Mouse (Mus musculus): Measurements from ENCODE around the gene Vamp5. TPM values are rescaled to one million over a fixed set of nuclear protein-coding genes. Genes with fewer than 3 reads are reported as not detected.

The Vamp5 gene
- polyA plus RNA-seq, 1 experiment = 12.2 TPM

DNA sequence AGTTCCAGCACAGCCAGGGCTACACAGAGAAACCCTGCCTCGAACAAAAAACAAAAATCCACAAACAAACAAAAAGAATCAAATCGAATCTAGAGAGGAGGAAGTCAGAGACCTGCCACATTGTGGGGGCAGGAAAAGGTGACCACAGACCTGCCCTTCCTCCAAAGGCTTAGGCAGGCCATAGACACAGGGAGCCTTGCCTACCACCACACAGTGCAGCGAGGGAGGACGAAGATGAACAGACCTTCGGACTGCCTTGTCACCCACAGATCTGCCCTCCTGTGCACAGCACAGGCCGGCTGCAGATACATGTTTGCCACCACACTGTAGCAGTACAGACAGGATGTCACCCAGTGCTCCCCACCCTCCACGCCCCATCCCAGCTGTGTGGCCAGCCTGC is 30.2 kb upstream of the Vamp5 start:
- DNase-seq (ENCODE audit: low read depth) = no peak
- TF ChIP-seq CTCF (IDR thresholded peaks at IDR 0.05; ENCODE audit: borderline replicate concordance, extremely low read depth, insufficient read depth, insufficient read length) (no peak), POLR2A (IDR thresholded peaks at IDR 0.05; ENCODE audit: borderline replicate concordance, extremely low read depth, insufficient read depth, insufficient read length, poor library complexity, severe bottlenecking) (no peak)

DNA sequence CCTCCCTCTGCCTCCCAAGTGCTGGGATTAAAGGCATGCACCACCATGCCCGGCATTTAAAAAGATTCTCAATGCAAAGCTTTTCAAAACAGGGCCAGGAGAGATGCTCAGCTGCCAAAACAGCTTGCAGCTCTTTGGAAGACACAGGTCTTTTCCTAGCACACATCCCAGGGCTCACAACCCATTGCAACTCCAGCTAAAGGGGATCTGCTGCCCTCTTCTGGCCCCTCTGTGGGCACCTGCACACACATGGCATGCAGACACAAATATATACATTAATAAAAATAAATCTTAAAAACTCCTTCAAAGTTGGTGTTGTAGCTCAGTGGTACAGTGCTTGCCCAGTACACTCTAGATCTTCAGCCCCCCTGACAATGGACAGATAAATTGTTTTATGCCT is 29.7 kb upstream of the Vamp5 start:
- TF ChIP-seq POLR2A (IDR thresholded peaks at IDR 0.05; ENCODE audit: borderline replicate concordance, extremely low read depth, insufficient read depth, insufficient read length, poor library complexity, severe bottlenecking) (no peak), CTCF (IDR thresholded peaks at IDR 0.05; ENCODE audit: borderline replicate concordance, extremely low read depth, insufficient read depth, insufficient read length) (no peak)

DNA sequence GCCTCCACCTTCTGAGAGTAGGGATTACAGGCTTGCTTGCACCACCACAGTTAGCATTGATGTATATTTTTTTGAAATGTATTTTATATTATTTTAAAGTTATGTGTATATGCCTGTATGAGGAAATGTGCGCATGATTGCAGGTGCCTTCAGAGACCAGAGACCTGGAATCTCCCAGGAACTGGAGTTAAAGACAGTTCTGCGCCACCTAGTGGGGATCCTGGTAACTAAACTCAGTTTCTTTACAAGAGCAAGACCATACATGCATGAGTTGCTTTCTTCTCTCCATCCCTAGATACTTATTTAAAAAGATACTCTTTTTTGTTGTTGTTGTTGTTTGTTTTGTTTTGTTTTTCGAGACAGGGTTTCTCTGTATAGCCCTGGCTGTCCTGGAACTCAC is 29.3 kb upstream of the Vamp5 start:
- peak; percentile 77; the same call in 1 of the 2 replicates for TF ChIP-seq CTCF (IDR thresholded peaks at IDR 0.05; ENCODE audit: borderline replicate concordance, extremely low read depth, insufficient read depth, insufficient read length)
- TF ChIP-seq POLR2A (IDR thresholded peaks at IDR 0.05; ENCODE audit: borderline replicate concordance, extremely low read depth, insufficient read depth, insufficient read length, poor library complexity, severe bottlenecking) = no peak
- DNase-seq (ENCODE audit: low read depth) = peak; percentile 86

More for the DNA sequence above, 29.7 kb upstream of the Vamp5 start:
- no peak for DNase-seq (ENCODE audit: low read depth)

DNA sequence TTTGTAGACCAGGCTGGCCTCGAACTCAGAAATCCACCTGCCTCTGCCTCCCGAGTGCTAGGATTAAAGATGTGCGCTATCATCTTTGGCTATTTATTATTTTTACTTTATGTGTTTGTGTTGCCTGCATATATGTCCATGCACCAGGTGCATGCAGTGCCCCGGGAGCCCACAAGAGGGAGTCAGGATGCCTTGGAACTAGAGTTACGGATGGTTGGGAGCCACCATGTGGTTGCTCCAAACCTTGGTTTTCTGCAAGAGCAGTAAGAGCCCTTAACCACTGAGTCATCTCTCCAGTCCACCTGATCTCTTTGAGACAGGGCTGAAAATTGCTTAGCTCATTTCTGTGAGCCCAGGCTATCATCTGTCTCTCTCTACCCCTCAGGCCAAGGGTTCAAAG is 26.9 kb upstream of the Vamp5 start:
- peak; percentile 91 for DNase-seq (ENCODE audit: low read depth)
- TF ChIP-seq CTCF (IDR thresholded peaks at IDR 0.05; ENCODE audit: borderline replicate concordance, extremely low read depth, insufficient read depth, insufficient read length) = peak; percentile 93
- TF ChIP-seq POLR2A (IDR thresholded peaks at IDR 0.05; ENCODE audit: borderline replicate concordance, extremely low read depth, insufficient read depth, insufficient read length, poor library complexity, severe bottlenecking) = no peak

DNA sequence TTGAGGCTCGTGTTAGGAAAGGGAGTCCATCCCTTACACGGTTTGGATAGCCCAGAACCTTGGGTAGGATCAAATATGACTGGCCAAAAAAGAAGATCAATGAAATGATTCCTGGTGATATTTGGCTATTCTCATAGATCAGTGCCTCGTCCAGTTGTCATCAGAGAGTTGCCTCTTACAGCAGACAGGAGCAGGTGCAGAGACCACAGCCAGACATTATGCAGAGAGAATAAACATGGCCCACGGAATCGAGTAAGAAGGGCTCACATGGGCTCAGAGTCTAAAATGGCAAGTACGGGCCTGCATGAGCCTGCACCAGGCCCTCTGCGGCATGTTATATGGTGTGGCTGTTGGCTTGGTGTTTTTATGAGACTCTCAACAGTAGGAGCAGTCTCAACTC is 25.1 kb upstream of the Vamp5 start:
- TF ChIP-seq POLR2A (IDR thresholded peaks at IDR 0.05; ENCODE audit: borderline replicate concordance, extremely low read depth, insufficient read depth, insufficient read length, poor library complexity, severe bottlenecking) (no peak), CTCF (IDR thresholded peaks at IDR 0.05; ENCODE audit: borderline replicate concordance, extremely low read depth, insufficient read depth, insufficient read length) (no peak)
- DNase-seq (ENCODE audit: low read depth) = no peak

DNA sequence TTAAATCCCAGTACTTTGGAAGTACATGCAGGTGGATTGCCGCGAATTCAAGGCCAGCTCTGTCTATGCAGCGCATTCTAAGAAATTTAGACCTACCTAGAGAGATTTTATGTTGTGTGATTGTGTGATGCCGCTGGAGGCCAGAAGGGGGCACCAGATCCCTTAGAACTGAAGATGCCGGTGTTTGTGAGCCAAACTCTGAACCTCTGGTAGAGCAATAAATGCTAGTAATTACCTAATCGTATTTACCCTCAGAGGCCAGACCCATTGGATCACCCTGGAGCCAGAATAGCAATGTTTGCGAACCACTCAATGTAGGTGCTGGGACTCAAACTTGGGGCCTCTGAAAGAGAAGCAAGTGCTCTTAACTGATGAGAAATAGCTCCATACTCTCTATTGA is 21.6 kb upstream of the Vamp5 start:
- no peak for TF ChIP-seq POLR2A (IDR thresholded peaks at IDR 0.05; ENCODE audit: borderline replicate concordance, extremely low read depth, insufficient read depth, insufficient read length, poor library complexity, severe bottlenecking)
- TF ChIP-seq CTCF (IDR thresholded peaks at IDR 0.05; ENCODE audit: borderline replicate concordance, extremely low read depth, insufficient read depth, insufficient read length) = peak; percentile 79; the same call in 1 of the 2 replicates
- DNase-seq (ENCODE audit: low read depth) = peak; percentile 80

DNA sequence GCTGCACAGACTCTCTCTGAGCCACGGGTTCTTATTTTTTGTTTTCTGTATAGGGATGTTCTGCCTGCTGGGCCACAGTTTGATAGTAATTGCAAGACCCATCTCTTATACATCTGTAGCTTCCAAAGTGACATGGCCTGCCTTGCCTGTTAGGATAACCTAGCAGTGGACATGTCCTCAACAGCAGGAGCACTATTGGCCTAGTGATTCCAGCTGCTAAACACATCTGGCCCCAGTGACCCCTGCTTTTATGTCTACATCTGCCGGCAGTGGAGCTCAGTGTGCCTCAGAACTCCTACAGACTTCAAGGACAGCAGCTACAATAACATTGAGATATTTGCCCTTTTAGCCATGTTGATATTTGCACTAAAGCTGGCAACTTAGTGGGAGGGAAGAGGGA is 19.7 kb upstream of the Vamp5 start:
- peak; percentile 38 for DNase-seq (ENCODE audit: low read depth)
- no peak for TF ChIP-seq POLR2A (IDR thresholded peaks at IDR 0.05; ENCODE audit: borderline replicate concordance, extremely low read depth, insufficient read depth, insufficient read length, poor library complexity, severe bottlenecking)
- no peak for TF ChIP-seq CTCF (IDR thresholded peaks at IDR 0.05; ENCODE audit: borderline replicate concordance, extremely low read depth, insufficient read depth, insufficient read length)

DNA sequence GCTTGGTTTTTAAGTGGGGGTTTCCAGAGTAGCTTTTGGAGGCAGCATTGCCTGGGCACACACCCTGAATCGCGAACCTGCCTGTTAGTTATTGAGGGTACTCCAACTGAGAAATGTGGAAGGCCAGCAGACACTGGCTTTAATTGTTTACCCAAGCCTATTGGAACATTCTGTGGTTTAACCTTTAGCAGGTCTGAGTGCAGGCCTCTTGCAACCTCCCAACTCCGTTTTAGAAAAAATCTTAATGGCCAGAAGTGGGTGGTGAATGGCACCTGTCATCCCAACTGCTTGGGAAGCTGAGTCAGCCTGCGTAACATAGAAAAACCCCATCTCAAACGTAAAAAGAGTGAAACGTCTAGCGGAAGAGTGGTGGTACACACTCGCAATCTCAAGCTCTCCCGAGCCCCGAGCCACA is 16.6 kb upstream of the Vamp5 start:
- TF ChIP-seq CTCF (IDR thresholded peaks at IDR 0.05; ENCODE audit: borderline replicate concordance, extremely low read depth, insufficient read depth, insufficient read length) = no peak
- no peak for TF ChIP-seq POLR2A (IDR thresholded peaks at IDR 0.05; ENCODE audit: borderline replicate concordance, extremely low read depth, insufficient read depth, insufficient read length, poor library complexity, severe bottlenecking)
- no peak for DNase-seq (ENCODE audit: low read depth)

DNA sequence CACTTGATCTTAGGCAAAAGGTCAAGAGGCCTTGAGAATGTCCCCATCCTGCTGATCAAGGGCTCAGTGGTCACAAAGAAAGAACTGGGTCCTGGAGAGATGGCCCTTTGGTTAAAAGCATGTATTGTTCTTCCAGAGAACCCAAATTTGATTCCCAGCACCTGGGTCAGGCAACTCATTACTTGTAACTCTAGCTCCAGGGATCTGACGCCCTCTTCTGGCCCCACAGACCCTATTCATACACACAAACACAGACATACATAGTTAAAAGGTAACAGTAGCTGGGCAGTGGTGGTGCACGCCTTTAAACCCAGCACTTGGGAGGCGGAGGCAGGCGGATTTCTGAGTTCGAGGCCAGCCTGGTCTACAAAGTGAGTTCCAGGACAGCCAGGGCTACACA is 12.1 kb upstream of the Vamp5 start:
- DNase-seq (ENCODE audit: low read depth) = no peak
- TF ChIP-seq POLR2A (IDR thresholded peaks at IDR 0.05; ENCODE audit: borderline replicate concordance, extremely low read depth, insufficient read depth, insufficient read length, poor library complexity, severe bottlenecking) = no peak
- TF ChIP-seq CTCF (IDR thresholded peaks at IDR 0.05; ENCODE audit: borderline replicate concordance, extremely low read depth, insufficient read depth, insufficient read length) = no peak

DNA sequence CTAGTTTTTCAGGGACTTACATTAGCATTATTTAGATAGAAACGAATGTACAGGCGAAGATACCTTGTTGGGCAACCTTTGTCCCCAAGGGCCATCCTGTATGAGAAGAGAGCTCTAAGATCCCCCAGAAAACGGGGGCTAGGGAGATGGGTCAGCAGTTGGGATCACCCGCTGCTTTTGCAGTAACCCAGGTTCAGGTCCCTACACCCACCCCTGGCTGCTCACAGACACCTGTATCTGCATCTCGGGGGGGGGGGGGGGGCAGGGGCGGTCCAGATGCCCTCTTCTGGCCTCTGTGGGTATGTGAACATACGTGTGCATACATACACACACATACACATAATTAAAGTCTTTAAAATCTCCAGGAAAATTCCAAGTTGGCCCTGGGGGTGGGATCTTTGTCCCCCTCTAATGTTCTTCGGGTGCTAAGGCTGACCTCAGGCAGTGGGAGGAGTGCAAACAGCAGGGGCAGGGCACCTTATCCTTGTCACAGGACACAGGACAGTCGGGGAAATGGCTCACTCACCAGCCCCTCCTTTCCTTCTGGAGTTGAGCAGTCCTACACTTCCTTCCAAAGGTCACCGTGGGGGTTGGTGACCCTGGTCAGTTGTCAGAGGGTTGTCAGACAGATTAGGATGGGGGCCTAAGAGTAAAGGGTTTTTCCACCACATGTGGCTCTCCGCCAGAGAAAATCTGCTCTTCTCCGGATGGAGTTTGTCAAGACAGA is 10.7 kb upstream of the Vamp5 start:
- peak; percentile 20 for DNase-seq (ENCODE audit: low read depth)
- no peak for TF ChIP-seq POLR2A (IDR thresholded peaks at IDR 0.05; ENCODE audit: borderline replicate concordance, extremely low read depth, insufficient read depth, insufficient read length, poor library complexity, severe bottlenecking)
- no peak for TF ChIP-seq CTCF (IDR thresholded peaks at IDR 0.05; ENCODE audit: borderline replicate concordance, extremely low read depth, insufficient read depth, insufficient read length)

DNA sequence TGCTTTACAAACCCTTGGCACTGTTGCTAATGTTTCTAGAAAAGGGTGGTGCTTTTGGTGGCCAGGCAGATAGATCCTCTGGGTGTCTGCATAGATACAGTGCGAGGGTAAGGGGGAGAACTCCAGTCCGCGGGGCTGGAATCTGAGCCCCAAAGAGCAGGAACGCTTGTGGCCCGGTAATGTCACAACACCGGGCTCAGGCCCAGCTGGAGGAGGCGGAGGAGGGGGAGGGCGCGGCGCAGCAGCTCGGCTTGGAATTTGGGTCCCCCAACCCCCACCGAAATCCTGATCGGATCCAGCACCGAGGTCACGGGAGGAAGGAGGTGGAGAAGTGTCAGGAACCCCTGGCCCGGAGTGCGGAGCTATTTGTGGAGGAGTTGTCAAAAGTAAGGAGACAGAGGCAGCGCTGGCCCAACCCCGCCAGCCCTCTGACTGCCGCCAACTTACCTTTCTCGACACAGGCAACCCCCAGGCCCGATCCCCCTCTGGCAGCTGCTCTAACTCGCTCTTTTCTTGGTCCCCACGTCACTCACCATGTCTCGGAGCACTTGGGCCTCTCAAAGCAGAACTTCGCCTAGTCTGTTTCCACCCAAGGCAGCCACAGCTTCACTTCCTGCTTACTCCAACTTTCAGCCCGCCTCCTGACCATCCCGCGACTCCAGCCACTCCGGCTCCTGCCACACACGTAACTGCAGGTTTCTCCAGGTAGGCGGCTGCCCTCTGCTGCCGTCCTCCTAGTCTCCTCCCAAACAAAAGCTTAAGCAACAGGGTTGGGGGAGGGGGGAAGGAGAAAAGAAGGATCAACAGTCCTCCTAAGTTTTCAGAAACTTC is 9.9 kb upstream of the Vamp5 start, which contains the start of gene Vamp8:
TSS of gene Vamp8 (minus strand) at position 763 of the 831 bp plus-strand sequence.
- DNase-seq (ENCODE audit: low read depth) = peak; percentile 53
- TF ChIP-seq CTCF (IDR thresholded peaks at IDR 0.05; ENCODE audit: borderline replicate concordance, extremely low read depth, insufficient read depth, insufficient read length) = no peak
- no peak for TF ChIP-seq POLR2A (IDR thresholded peaks at IDR 0.05; ENCODE audit: borderline replicate concordance, extremely low read depth, insufficient read depth, insufficient read length, poor library complexity, severe bottlenecking)

Measured in brain, embryonic 14.5 days (tissue).